Mouse (Mus musculus): ENCODE measurements around the gene Sfswap. TPM values are rescaled to one million over a fixed set of nuclear protein-coding genes. Genes with fewer than 3 reads are reported as not detected.

Gene Sfswap
- total and polyA plus RNA-seq, 2 experiments, result 18.9 to 32.9 TPM

GRCm38 (mm10) chr5:129545787-129546186 is 44.8 kb downstream of the Sfswap start:
- WGBS, result 70% methylated on average over 9 of the region's 9 CpGs
- no peak for TF ChIP-seq CTCF (IDR thresholded peaks at IDR 0.05; ENCODE audit: low read depth, low read length)
- TF ChIP-seq POLR2A (IDR thresholded peaks at IDR 0.05; ENCODE audit: extremely low read depth, insufficient read depth, low read length), result no peak
- Histone ChIP-seq H3K4me3 (ENCODE audit: insufficient read depth, low read depth, low read length) (no peak overlapping the region), H3K9ac (ENCODE audit: low read depth, low read length) (no peak overlapping the region), H3K4me1 (ENCODE audit: control insufficient read depth, insufficient read depth, low read length) (peaks cover 6% of the 10 kb centered on the region; the same call in 1 of the 2 replicates), H3K27me3 (ENCODE audit: control insufficient read depth, insufficient read depth, low read length) (no peaks in the 10 kb centered on the region), H3K36me3 (ENCODE audit: control insufficient read depth, insufficient read depth, low read length) (peaks cover 35% of the 10 kb centered on the region), H3K79me2 (ENCODE audit: control insufficient read depth, insufficient read depth, low read length) (no peaks in the 10 kb centered on the region; the same call in 1 of the 2 replicates), H3K27ac (replicated peaks; ENCODE audit: insufficient read depth, low read depth, low read length) (no peak overlapping the region)
- peak; percentile 22 for DNase-seq (ENCODE audit: extremely low read depth, low read depth, low spot score)

GRCm38 (mm10) chr5:129549716-129550115 is 48.7 kb downstream of the Sfswap start:
- Histone ChIP-seq H3K27ac (replicated peaks; ENCODE audit: insufficient read depth, low read depth, low read length) (no peak overlapping the region), H3K79me2 (ENCODE audit: control insufficient read depth, insufficient read depth, low read length) (no peaks in the 10 kb centered on the region), H3K4me3 (ENCODE audit: insufficient read depth, low read depth, low read length) (no peak overlapping the region), H3K27me3 (ENCODE audit: control insufficient read depth, insufficient read depth, low read length) (no peaks in the 10 kb centered on the region), H3K36me3 (ENCODE audit: control insufficient read depth, insufficient read depth, low read length) (peaks cover 55% of the 10 kb centered on the region), H3K9ac (ENCODE audit: low read depth, low read length) (no peak overlapping the region), H3K4me1 (ENCODE audit: control insufficient read depth, insufficient read depth, low read length) (no peaks in the 10 kb centered on the region)
- TF ChIP-seq POLR2A (IDR thresholded peaks at IDR 0.05; ENCODE audit: extremely low read depth, insufficient read depth, low read length) (no peak), CTCF (IDR thresholded peaks at IDR 0.05; ENCODE audit: low read depth, low read length) (no peak)
- no peak for DNase-seq (ENCODE audit: extremely low read depth, low read depth, low spot score)
- WGBS, result 85% methylated on average over 12 of the region's 12 CpGs

- no peaks in the 10 kb centered on the region for H3K4me1 ChIP-seq (ENCODE audit: control insufficient read depth, insufficient read depth, low read length)
- no peaks in the 10 kb centered on the region for H3K79me2 ChIP-seq (ENCODE audit: control insufficient read depth, insufficient read depth, low read length)
- H3K9ac ChIP-seq (ENCODE audit: low read depth, low read length), result no peak overlapping the region
- no peak for DNase-seq (ENCODE audit: extremely low read depth, low read depth, low spot score)
- WGBS, result 96% methylated on average over 6 of the region's 6 CpGs
- H3K36me3 ChIP-seq (ENCODE audit: control insufficient read depth, insufficient read depth, low read length), result peaks cover 58% of the 10 kb centered on the region
- TF ChIP-seq CTCF (IDR thresholded peaks at IDR 0.05; ENCODE audit: low read depth, low read length) (no peak), POLR2A (IDR thresholded peaks at IDR 0.05; ENCODE audit: extremely low read depth, insufficient read depth, low read length) (no peak)
- no peak overlapping the region for H3K4me3 ChIP-seq (ENCODE audit: insufficient read depth, low read depth, low read length)
- H3K27ac ChIP-seq (replicated peaks; ENCODE audit: insufficient read depth, low read depth, low read length), result no peak overlapping the region
- no peaks in the 10 kb centered on the region for H3K27me3 ChIP-seq (ENCODE audit: control insufficient read depth, insufficient read depth, low read length)
Observed at GRCm38 (mm10) chr5:129550790-129551189, 49.8 kb downstream of the Sfswap start.

GRCm38 (mm10) chr5:129551991-129552390 is 51.0 kb downstream of the Sfswap start:
- Histone ChIP-seq H3K79me2 (ENCODE audit: control insufficient read depth, insufficient read depth, low read length) (no peaks in the 10 kb centered on the region), H3K27ac (replicated peaks; ENCODE audit: insufficient read depth, low read depth, low read length) (no peak overlapping the region), H3K4me3 (ENCODE audit: insufficient read depth, low read depth, low read length) (no peak overlapping the region), H3K4me1 (ENCODE audit: control insufficient read depth, insufficient read depth, low read length) (no peaks in the 10 kb centered on the region), H3K27me3 (ENCODE audit: control insufficient read depth, insufficient read depth, low read length) (no peaks in the 10 kb centered on the region), H3K9ac (ENCODE audit: low read depth, low read length) (no peak overlapping the region), H3K36me3 (ENCODE audit: control insufficient read depth, insufficient read depth, low read length) (peaks cover 59% of the 10 kb centered on the region)
- WGBS, result 95% methylated on average over 2 of the region's 2 CpGs
- TF ChIP-seq POLR2A (IDR thresholded peaks at IDR 0.05; ENCODE audit: extremely low read depth, insufficient read depth, low read length) (no peak), CTCF (IDR thresholded peaks at IDR 0.05; ENCODE audit: low read depth, low read length) (no peak)
- DNase-seq (ENCODE audit: extremely low read depth, low read depth, low spot score), result no peak

GRCm38 (mm10) chr5:129553642-129554041 is 52.6 kb downstream of the Sfswap start:
- Histone ChIP-seq H3K36me3 (ENCODE audit: control insufficient read depth, insufficient read depth, low read length) (peaks cover 61% of the 10 kb centered on the region), H3K79me2 (ENCODE audit: control insufficient read depth, insufficient read depth, low read length) (no peaks in the 10 kb centered on the region), H3K9ac (ENCODE audit: low read depth, low read length) (no peak overlapping the region), H3K4me1 (ENCODE audit: control insufficient read depth, insufficient read depth, low read length) (no peaks in the 10 kb centered on the region), H3K27ac (replicated peaks; ENCODE audit: insufficient read depth, low read depth, low read length) (no peak overlapping the region), H3K4me3 (ENCODE audit: insufficient read depth, low read depth, low read length) (no peak overlapping the region), H3K27me3 (ENCODE audit: control insufficient read depth, insufficient read depth, low read length) (no peaks in the 10 kb centered on the region)
- TF ChIP-seq CTCF (IDR thresholded peaks at IDR 0.05; ENCODE audit: low read depth, low read length), result no peak
- no peak for TF ChIP-seq POLR2A (IDR thresholded peaks at IDR 0.05; ENCODE audit: extremely low read depth, insufficient read depth, low read length)
- WGBS, result 94% methylated on average over 6 of the region's 6 CpGs
- DNase-seq (ENCODE audit: extremely low read depth, low read depth, low spot score), result no peak

- no peak overlapping the region for H3K4me3 ChIP-seq (ENCODE audit: insufficient read depth, low read depth, low read length)
- no peak overlapping the region for H3K9ac ChIP-seq (ENCODE audit: low read depth, low read length)
- no peaks in the 10 kb centered on the region for H3K27me3 ChIP-seq (ENCODE audit: control insufficient read depth, insufficient read depth, low read length)
- DNase-seq (ENCODE audit: extremely low read depth, low read depth, low spot score), result no peak
- H3K27ac ChIP-seq (replicated peaks; ENCODE audit: insufficient read depth, low read depth, low read length), result no peak overlapping the region
- 82% methylated on average over 5 of the region's 5 CpGs for WGBS
- no peaks in the 10 kb centered on the region for H3K4me1 ChIP-seq (ENCODE audit: control insufficient read depth, insufficient read depth, low read length)
- peaks cover 39% of the 10 kb centered on the region for H3K36me3 ChIP-seq (ENCODE audit: control insufficient read depth, insufficient read depth, low read length)
- TF ChIP-seq POLR2A (IDR thresholded peaks at IDR 0.05; ENCODE audit: extremely low read depth, insufficient read depth, low read length) (no peak), CTCF (IDR thresholded peaks at IDR 0.05; ENCODE audit: low read depth, low read length) (no peak)
- H3K79me2 ChIP-seq (ENCODE audit: control insufficient read depth, insufficient read depth, low read length), result no peaks in the 10 kb centered on the region
Observed at GRCm38 (mm10) chr5:129558591-129558990, 57.6 kb downstream of the Sfswap start.

All from liver, adult 2 months (tissue).